Mouse (Mus musculus) bone marrow macrophage, adult 2 months (primary cell): ENCODE measurements around the gene Gadd45a. TPM values are rescaled to one million over a fixed set of nuclear protein-coding genes. Genes with fewer than 3 reads are reported as not detected.

Experiments used
- H3K27ac ChIP-seq: 2 replicates; pipeline ENCODE4 v1.5.1; 2012; ENCODE audit warnings: low read depth, low read length; ENCODE audit not compliant: insufficient read depth
- H3K4me1 ChIP-seq: 2 replicates; pipeline ENCODE4 v1.6.1; 2012; ENCODE audit warnings: low read length; ENCODE audit not compliant: control insufficient read depth, insufficient read depth
- H3K4me3 ChIP-seq: 2 replicates; pipeline ENCODE4 v1.5.1; 2012; ENCODE audit warnings: mild to moderate bottlenecking, low read length, moderate library complexity; ENCODE audit not compliant: insufficient read depth
- CTCF ChIP-seq: IDR thresholded peaks from 2 replicates; pipeline ENCODE4 v1.5.1; 2012; ENCODE audit warnings: low read depth, mild to moderate bottlenecking, low read length, moderate library complexity
- POLR2A ChIP-seq: IDR thresholded peaks from 2 replicates; pipeline ENCODE4 v1.6.1; 2012; ENCODE audit warnings: mild to moderate bottlenecking, low read depth, low read length, borderline replicate concordance
- polyA plus RNA-seq: library from polyadenylated mRNA; stranded (reverse); fragments of >200 nt; gene quantifications from 2 replicates; pipeline ENCODE4 v1.2.4, GENCODE M21; 2012; ENCODE audit not compliant: missing spikeins, insufficient read depth, insufficient read length

Gadd45a gene
- polyA plus RNA-seq, 1 experiment: 11.6 TPM

DNA sequence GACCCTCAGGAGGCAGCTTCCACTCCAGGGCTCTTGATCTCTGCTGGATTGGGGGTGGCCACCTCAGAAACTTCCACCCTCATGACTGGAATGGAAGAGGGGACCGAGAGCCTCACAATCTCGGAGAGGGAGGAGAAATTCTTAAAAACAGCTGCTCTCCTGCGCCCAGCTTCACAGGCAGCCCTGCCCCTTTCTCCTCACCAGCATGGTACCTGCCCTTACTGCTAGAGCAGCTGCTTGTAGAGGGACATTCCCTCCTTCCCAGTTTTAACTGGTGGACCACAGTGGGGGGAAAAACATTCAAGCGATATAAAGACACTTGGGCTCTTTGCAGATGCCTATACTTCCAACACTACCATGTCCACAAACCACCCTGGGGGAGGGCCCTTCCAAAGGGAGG lies 18.9 kb downstream of the Gadd45a start:
- Histone ChIP-seq H3K4me3 (no peak overlapping the region), H3K4me1 (peaks cover 23% of the 10 kb centered on the region), H3K27ac (no peak overlapping the region)
- no peak for TF ChIP-seq CTCF
- no peak for TF ChIP-seq POLR2A

DNA sequence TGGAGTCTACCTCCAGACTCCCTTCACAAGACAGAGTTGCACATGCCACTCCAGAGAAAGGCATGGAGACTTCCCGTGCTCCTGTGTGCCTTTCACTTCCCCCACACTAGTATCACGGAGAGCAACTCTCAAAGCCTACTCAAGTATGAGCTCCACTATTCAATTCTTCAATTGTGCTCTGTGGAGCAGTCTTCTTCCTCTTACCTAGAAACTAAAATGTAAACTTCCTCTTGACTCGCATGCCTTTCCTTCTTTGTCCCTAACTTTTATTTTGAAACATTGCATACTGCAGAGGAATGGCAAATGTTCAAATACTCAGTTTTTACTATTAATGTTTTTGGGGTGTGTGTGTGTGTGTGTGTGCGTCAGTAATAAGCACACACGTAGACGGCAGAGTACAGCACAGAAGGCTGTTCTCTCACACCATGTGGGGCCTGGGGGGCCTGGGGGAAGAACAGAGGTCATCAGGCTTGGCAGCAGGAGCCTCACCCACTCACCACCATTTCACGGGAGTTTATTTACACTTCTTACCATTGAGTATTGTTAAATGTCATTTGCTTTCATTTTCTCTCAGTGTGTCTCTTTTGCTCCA lies 20.6 kb downstream of the Gadd45a start:
- Histone ChIP-seq H3K4me1 (peaks cover 24% of the 10 kb centered on the region), H3K4me3 (no peak overlapping the region), H3K27ac (no peak overlapping the region)
- TF ChIP-seq POLR2A: no peak
- no peak for TF ChIP-seq CTCF

- TF ChIP-seq POLR2A (no peak), CTCF (no peak)
- no peak overlapping the region for H3K4me3 ChIP-seq
- no peak overlapping the region for H3K27ac ChIP-seq
- H3K4me1 ChIP-seq: peaks cover 24% of the 10 kb centered on the region
These were observed 21.3 kb downstream of the Gadd45a start for GRCm38 (mm10) chr6:67015739-67016519.

- Histone ChIP-seq H3K4me1 (peaks cover 24% of the 10 kb centered on the region), H3K4me3 (no peak overlapping the region), H3K27ac (no peak overlapping the region)
- TF ChIP-seq POLR2A: no peak
- no peak for TF ChIP-seq CTCF
These were observed 22.6 kb downstream of the Gadd45a start for GRCm38 (mm10) chr6:67014679-67015075.

GRCm38 (mm10) chr6:67013949-67014678 lies 23.1 kb downstream of the Gadd45a start:
- Histone ChIP-seq H3K4me3 (no peak overlapping the region), H3K4me1 (peaks cover 24% of the 10 kb centered on the region), H3K27ac (no peak overlapping the region)
- TF ChIP-seq POLR2A (no peak), CTCF (no peak)

DNA sequence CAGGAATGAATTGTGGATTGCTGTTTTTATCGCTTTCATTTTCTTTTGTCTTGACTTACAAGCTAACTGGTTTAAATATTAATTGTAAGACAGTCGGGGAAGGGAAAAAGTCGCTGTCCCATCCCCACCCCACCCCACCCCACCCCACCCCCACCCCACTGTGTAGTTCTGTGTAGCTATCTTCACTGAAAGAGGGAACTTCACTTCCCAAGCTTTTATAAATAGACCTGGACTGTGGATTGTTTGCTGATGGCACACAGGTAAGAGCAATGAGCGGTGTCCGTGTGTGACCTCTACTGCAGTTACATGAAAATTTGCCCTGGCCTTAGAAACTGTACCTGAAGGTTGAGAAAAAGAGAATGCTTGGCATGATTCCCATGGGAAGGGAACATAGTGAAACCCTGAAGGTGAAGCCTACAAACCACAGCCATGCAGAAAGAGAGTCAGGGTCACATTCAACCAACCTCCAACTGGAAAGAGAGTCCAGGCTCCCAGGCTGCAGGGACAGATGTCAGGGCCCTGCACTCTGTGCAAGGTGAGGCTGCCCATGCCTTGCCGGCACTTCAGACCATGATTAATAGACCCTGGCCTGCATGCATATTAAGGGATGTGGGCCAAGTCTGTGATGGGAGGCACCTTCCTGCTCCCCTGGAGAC lies 23.8 kb downstream of the Gadd45a start:
- TF ChIP-seq POLR2A: no peak
- Histone ChIP-seq H3K4me3 (no peak overlapping the region), H3K27ac (no peak overlapping the region), H3K4me1 (peaks cover 24% of the 10 kb centered on the region)

DNA sequence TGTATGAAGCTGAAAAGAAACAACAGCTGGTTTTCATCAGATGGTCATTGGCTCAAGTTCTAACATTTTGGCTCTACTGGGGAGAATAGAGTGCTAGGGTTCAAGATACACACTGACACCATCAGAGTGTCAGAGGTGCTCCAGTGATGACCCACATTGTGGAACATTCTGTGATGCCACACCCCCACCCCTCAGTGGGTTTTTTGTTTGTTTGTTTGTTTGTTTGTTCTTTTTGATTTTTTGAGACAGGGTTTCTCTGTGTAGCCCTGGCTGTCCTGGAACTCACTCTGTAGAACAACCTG lies 26.1 kb downstream of the Gadd45a start:
- Histone ChIP-seq H3K27ac (no peak overlapping the region), H3K4me3 (no peak overlapping the region), H3K4me1 (peaks cover 18% of the 10 kb centered on the region)
- TF ChIP-seq POLR2A (no peak), CTCF (no peak)

- Histone ChIP-seq H3K27ac (no peak overlapping the region), H3K4me1 (peaks cover 13% of the 10 kb centered on the region), H3K4me3 (no peak overlapping the region)
- TF ChIP-seq POLR2A (no peak), CTCF (no peak)
These were observed 26.7 kb downstream of the Gadd45a start for GRCm38 (mm10) chr6:67010370-67011216.

GRCm38 (mm10) chr6:67009888-67010287 lies 27.4 kb downstream of the Gadd45a start:
- TF ChIP-seq POLR2A: no peak
- no peak for TF ChIP-seq CTCF

More at GRCm38 (mm10) chr6:67009888-67010287, 27.4 kb downstream of the Gadd45a start:
- Histone ChIP-seq H3K4me3 (no peak overlapping the region), H3K27ac (no peak overlapping the region), H3K4me1 (peaks cover 11% of the 10 kb centered on the region; the same call in 1 of the 2 replicates)
